Mouse (Mus musculus): ENCODE data around the gene Usp9x.

Gene Usp9x

DNA sequence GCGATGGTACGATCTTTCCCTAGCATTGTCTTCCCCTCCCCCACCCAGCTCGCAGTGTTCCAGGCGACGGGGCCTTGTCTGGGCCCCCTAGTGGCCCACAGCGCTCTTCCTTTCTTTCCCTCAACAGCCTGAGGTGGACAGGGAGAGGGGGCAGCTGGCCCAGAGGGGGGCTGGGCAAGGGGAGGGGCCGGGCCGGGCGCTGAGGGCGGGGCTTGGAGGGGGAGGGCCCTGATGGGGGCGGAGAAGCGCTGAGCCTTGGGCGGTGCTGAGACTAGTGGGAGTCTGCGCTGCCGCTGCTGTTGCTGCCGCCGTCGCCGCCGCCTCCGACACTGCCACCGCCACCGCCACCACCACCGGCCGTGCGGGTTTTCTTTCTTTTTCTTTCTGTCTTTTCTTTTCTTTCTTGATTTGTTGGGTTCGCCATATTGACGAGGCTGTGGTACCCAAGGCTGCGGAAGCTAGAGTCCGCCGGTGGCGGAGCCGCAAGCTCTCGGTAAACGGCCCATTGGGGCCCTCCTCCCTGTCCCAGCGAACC is at the start of gene Usp9x:
Gene Usp9x (plus strand): TSS at position 258 of the 535 bp plus-strand sequence.
- peak; percentile 89 for DNase-seq (ENCODE audit: low read depth, low spot score)

DNA sequence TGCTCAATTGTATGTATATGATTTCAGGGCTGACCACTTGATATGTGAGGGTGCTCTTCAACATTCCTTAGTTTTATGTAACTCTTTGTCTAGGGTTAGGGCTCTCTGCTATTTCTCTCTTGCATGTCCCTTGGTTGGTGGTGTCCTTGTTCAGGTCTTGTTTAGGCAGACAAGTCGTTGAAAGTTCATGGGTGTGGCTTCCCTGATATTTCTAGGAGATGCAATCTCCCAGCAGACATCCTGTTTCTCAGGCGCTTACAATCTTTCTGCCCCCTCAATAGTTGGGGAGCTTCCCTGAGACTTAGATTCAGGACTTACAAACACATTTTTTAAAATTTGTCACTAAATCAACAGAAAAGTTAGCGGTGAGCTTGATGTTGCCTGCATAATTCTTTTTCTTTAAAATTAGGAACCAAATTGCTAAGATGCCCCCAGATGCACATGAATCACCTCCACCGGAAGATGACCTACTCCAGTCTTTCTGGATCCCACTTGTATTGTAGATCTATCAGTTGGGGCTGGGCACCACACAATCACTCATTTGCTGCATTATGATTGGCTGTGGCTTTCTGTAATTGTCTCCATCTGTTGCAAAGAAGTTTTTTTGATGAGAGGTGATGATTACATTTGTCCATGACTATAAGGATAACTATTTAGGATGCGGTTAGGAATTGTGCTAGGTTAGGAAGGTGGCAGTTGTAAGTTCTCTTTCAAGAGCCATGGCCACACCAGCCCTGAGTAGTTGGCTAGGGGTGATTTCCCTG is 48.6 kb upstream of the Usp9x start:
- DNase-seq (ENCODE audit: low read depth, low spot score): no peak

DNA sequence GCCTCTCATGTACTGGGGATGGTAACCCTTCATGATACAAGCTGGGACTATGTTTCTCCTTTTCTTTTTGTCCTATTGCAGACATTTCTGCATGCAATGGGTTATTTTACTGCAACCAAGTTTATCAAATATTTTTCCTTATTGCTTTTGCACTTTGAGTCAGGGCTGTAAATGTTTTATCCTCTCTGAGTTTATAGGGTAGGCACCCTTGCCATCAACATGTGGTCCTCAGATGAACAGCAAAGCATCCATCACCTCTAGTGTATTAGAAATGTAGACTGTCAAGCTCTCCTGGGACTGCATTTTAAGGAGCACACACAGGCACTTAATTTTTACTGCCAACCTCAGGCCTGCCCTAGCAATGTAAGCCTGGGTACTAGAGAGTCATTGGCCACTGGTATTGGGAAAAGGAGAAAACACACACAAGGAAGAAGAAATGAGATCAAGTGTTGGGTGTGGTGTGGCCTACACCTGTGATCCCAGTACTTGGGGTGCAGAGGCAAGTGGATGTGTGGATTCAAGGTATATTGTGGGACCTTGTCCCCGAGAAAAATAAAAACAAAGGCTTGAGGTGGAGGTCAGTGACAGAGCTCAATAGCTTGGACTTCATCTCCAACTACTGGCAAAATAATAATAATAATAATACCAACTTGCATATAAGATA is 46.6 kb upstream of the Usp9x start:
- no peak for DNase-seq (ENCODE audit: low read depth, low spot score)

DNA sequence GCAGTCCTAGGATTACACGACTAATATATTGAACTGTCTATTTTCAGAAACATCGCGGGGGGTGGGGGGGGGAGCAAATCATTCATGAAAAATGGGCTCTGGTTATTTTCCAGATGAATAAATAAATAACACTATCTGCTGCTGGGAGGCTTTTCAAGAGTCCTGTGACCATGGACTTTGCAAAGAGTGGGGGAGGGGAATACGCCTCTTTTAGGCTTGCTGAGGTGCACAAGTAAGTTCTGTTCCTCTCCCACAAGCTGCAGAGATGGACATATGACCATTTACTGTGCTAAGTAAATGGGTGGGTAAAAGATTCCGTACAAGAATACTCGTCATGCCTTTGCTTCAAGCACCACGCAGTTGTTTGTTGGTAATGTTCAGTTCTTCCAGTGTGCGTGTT is 46.0 kb upstream of the Usp9x start:
- no peak for DNase-seq (ENCODE audit: low read depth, low spot score)

DNA sequence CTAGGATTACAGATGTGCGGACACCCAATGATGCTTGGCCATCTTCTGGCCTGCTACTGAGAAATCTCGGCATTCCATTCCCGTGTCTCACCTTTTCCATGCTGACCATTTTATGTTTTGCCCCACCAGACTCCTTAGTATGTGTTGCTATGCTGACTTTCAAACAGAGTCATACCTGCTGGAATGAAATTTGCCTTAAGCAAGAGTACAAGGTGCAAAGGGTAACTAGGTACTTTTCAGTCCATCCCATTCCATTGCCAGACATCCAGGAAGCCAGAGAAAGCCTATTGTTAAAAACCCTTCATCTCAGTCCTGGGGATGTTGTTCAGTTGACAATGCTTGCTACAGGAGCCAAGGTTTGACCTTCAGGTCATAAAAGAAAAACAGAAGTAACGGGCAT is 43.1 kb upstream of the Usp9x start:
- DNase-seq (ENCODE audit: low read depth, low spot score): no peak

DNA sequence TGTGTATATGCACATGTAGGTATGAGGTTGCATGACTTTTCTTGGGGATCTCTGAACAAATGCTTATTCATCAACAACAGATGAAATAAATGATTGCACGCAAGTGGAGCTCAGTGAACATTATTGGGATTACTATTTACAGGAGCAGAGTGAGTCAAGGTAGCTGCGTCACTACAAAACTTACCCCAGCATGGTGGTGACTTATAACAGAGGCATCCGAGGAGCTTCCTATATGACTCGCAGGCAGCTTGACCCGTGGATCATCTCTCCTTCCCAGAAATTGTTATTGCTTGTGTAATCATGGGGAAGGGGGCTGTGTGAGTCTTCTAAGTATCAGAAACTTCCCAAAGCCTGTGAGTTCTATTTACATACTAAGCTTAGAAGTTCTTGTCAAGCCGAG is 41.3 kb upstream of the Usp9x start:
- DNase-seq (ENCODE audit: low read depth, low spot score): no peak

DNA sequence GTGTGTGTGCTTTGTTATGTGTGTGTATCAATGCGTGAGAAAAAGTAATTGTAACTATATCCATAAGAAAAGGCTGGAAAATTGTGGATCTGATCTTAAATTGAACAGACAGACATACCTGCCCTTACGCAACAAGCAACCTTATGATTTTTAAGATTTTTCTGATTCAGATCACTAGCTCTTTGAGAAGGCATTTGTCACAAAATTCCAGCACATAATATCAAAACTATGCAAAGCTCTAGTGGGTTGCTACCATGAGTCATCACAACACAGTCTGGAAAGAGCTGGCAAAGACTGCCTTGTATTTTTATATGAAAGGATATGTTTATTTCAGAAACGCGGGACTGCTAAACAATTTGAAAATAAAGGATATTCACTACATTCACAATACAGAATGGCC is 34.2 kb upstream of the Usp9x start:
- DNase-seq (ENCODE audit: low read depth, low spot score): no peak

DNA sequence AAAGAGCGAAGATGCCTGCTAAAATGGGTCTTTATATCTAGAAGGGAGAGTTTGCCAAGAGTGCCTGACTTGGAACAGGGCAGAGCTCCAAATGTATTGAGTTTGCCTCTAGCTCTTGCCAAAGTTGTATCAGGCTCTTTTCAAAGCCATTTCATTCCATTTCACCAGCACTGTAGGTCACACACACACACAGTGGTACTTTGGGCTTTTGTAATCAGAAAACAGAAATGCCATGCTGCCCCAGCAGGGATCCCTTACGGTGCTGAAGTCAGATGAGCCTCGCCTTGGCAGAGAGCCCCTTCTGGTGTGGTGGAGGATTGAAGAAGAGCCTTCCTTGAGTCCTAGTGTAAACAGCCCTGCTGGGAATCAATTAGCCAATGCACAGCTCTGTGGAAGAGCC is 32.1 kb upstream of the Usp9x start:
- no peak for DNase-seq (ENCODE audit: low read depth, low spot score)

DNA sequence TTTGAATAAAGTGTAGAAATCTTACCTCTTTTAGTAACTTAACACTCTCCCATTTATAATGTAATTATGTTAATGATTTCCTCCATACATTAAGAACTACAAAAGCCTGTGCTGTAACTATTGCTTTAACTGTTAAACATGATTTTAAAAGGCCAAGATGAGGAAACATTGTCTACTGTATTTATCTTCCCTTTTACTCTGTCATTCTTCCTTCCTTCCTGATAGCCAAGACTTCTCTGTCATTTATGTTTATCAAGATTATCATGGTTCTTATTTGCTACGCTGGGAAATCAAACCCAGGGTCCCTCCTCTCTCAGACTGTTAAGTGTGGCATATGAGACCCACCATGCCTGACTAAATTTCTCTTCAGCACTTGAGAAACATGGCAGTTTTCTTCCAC is 30.9 kb upstream of the Usp9x start:
- no peak for DNase-seq (ENCODE audit: low read depth, low spot score)

DNA sequence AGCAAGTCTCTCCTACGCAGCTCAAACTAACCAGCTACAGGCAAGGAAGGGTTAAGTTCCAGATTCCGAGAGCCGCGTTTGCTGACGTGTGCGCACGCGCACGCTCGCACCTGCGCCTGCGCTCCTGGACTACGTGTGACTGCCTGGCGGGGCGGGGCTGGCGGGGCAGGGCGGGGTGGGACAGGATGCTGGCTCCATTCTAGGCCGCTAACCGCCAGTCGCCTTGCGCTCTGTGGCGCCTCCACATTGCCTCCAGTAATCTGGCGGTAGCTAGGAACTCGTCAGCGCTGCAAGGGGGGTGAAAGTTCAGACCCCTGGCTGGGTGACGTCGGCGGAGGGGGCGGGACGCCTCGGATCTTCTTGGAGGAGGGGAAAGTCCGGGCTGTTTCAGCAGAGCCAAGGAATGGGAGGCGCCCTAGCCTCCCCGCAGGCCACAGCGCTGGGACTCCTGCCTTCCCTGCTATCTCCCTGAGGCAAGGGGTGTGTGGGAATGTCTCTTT is 29.6 kb upstream of the Usp9x start:
- DNase-seq (ENCODE audit: low read depth, low spot score): peak; percentile 95

DNA sequence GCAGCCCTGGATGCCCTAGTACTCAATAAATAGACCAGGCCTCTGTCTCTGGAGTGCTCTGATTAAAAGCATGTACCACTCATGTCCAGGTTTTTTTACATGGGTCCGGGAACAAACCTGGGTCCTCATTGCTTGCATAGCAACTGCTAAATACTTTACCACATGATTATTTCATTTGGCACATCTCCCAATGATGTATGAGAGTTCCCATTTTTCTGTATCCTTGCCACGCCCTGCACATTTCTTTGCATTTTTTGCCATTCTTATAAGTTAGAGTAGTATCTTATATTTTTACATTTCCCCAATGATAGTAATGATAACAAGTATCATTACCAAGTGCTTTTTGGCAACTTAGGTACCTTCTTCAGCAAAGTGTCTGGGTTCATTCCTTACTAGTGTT is 27.5 kb upstream of the Usp9x start:
- DNase-seq (ENCODE audit: low read depth, low spot score): no peak

DNA sequence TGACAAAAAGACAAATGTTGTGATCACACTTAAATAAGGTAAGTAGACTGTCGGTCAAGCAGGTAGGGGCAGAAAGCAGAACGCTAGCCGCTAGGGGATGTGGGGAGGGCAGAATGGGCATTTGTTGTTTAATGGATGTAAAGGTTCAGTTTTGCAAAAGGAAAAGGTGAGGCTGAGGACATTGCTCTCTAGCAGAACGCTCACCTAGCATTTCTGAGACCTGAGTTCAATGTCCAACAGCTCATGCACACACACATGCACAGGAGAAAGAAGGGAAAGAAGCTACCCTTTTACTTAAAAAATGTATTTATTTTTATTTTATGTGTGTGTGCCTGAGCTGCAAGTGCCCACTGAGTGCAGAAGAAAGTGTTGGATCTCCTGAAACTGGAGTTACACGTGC is 26.6 kb upstream of the Usp9x start:
- no peak for DNase-seq (ENCODE audit: low read depth, low spot score)

DNA sequence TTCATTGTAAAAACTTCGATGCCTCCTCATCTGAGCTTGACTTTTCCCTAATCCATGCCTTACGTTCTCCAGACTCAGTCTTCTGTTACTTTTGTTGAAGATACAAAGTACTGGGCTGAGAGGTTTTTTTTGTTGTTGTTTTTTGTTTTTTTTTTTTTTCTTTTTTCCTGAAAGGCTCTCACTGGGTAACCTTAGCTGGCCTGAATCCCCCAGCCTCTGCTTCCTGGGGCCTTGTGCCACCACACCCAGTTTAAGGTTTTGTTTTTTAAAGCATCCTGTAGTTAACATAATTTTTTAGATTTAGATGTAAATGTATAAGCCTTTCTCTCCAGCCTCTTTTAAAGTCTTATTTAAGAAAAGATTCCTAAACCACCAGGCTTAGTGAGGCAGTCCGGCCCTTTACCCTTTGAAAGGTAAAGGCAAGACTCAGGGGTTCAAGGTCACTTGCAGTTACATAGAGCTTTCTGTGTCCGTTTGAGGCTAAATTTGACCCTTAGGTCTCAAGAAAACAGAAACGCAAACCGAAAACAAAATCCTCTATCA is 24.3 kb upstream of the Usp9x start:
- no peak for DNase-seq (ENCODE audit: low read depth, low spot score)

DNA sequence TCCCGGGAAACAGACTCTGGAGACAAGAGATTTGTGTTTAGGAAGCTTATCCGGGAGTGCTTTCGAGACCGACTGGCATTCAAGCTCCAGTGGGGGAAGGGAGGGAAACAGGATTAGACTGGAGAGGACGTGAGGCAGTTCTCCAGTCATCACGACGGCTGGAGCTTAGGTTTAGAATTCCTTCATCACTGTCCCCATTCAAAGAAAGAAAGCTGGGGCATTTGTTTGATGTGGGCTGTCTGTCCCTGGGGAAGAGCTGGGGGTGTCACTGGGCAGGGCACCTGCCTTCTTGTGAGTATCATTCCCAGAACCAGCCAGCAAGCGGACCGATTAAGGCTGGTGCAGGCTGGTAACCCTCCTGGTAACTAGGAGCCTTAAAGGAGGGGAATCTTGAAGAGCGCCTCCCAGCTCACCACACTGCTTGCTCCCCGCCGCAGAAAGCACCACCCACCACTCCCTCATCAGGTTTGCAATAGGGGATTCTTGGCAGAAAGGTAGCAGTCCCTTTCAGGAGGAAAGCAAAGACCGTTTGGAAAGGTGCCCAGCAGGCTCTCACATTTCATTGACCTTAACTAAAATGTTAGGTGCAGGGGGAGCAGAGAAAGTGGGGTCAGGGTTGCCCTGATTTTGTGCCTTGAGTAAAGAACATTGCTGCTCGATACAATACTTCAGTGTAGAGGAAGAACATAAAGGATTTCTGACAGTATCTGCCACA is 23.5 kb upstream of the Usp9x start:
- DNase-seq (ENCODE audit: low read depth, low spot score): no peak

DNA sequence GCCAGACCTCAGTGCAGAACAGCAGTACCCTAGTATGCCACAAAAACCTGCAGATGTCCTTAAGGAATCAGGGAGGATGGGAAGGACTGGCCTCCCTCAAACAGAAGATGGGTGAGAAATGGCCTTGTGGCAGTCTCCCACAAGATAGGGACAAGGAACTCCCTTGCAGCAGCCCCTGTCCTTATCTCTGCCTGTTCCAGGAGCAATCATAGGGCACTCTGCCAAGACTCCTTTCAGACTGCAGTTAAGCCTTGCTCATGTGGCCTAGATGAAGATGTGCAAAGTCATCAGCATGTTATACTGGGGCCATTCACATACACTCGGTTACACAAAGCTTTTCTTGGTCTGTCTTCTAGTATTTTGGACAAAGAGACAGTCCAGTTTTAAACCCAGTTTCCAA is 16.7 kb upstream of the Usp9x start:
- no peak for DNase-seq (ENCODE audit: low read depth, low spot score)

DNA sequence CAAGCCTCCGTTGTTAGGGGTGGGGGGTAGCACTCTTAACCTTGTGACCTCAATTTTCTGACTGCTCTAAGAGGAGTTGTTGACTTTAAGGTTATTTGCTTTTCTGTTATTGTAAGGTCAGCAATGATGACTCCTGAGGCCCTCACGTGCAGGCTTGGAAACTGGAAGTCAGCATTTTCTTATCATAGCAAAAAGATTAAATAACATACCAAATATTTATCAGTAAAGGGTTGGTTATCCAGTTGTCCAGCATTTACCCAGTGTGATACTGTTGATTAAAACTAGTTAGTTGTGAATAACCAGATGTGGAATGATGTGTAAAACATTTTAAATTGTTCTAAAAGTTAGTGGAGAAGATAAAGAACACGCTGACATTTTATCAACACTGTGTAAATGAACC is 9.3 kb upstream of the Usp9x start:
- no peak for DNase-seq (ENCODE audit: low read depth, low spot score)

DNA sequence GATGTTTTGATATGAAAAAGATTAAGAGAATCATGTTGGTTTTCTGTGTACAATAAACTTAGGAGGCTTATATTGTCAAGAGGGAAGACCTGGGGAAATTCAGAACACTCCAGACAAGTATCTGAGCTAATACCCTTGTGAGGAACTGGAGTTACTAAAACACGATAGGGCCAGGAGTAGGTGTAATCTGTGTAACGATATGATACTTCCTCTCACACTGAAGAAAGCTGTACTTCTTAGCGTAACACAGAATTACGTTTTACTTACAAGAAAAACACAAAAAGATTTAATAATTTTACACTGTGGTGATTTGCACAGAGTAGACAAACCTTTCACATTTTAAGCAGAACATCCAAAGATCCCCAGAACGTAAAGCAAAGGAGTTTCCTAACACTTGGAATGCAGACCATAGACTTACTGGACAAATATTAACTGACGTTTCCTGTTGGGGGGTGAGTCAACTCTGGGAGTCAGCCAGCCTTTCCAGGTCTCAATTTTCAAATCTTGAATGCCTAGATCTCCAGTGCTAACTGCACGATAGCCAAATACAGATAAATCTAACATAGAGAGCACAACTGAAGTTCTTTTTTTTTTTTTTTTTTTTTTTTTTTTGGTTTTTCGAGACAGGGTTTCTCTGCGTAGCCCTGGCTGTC is 6.9 kb upstream of the Usp9x start:
- DNase-seq (ENCODE audit: low read depth, low spot score): no peak

DNA sequence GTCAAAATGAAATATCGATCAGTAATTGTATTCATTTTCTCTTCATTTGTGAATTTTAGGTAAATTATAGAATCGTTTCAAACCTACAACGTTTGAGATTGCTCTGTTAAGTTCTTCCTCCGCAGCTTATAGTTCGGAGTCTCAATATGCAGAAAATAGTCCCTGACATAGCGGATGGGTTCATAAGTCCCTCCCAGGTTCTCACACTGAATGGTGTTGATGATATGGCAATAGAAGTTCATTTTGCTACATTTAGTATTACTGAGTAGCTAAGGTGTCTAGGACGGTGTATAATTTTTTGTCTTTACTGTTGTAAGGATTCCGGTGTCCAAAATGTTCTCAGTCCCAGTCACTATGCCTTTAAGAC is 1.1 kb upstream of the Usp9x start:
- DNase-seq (ENCODE audit: low read depth, low spot score): no peak

DNA sequence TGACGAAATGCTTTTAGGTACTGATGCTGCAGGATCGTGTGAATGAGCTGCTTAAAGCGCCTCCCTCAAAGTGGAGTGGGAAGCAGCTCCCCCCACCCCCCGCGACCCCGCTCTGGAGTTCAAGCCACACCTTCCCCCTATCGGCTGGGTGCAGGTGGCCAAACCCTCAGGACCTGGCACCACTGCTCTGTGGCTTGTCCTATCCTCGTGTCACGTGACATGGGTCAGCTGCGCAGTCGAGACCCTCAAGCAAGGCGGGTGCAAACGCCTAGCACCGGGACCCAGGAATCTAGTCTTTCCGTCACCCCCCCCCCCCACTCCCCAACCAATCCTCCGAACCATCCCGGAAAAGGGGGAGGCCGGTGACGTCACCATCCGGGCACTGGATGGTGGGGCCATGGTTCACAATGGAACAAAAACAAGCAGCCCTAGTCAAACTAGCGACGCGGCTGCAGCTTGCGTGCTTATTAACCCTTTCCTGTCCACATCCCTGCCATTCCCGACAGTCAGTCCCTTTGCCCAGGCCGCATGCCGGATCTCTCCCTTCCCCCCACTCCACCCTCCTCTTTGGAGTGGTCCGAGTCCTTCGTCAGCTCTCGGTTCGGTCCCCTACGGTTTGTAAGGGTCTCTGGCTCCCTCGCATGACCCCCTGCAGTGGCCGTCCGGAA is 591 bp upstream of the Usp9x start:
- peak; percentile 90 for DNase-seq (ENCODE audit: low read depth, low spot score)

DNA sequence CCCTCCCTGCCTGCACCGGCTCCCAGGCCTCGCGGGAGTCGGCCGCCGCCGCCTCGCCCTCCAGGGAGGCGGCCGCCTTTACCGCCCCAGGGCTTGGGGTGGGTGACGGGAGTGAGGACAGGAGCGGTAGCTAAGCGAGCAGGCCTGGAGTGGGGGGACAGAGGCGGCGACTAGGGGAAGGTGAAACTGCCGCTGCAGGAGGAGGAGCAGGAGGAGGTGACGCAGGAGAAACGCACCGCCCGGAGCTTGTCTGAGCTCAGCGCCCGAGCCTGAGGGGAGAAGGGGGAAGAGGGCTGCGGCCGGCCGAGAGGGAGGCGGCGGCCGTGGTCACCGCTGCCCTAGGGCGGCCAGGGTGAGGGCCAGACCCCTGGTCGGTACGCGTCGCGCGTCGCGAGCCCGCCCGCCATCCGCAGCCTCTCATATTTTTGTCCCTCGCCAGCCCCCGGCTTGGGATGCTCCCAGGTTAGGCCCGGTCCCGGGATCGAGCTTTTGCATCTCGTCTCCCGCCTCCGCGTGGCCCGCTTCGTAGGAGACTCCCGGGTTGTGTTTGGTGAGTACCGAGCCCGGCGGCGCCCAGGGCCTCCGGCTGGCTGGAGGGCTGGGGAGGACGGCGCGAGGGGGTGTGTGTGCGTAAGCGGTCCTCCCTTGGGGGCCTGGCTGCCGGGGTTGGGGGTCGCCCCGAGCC is 620 bp downstream of the Usp9x start:
- DNase-seq (ENCODE audit: low read depth, low spot score): peak; percentile 85
